Mouse (Mus musculus) brain, embryonic 14.5 days (tissue): Measurements from ENCODE around the gene Lrrc1. TPM values are rescaled to one million over a fixed set of nuclear protein-coding genes. Genes with fewer than 3 reads are reported as not detected.

Experiments used
- DNase-seq: peaks from one replicate; pipeline ENCODE4 v3.0.0-alpha.2; 2011; ENCODE audit warnings: low read depth
- CTCF ChIP-seq: fragments of 200-500 bp; IDR thresholded peaks from 2 replicates; pipeline ENCODE4 v1.5.1; 2012; ENCODE audit warnings: inconsistent platforms, mild to moderate bottlenecking, moderate library complexity, borderline replicate concordance; ENCODE audit not compliant: insufficient read depth, insufficient read length; ENCODE audit errors: extremely low read depth
- POLR2A ChIP-seq: fragments of 200-500 bp; IDR thresholded peaks from 2 replicates; pipeline ENCODE4 v1.6.1; 2012; ENCODE audit warnings: mild to moderate bottlenecking, inconsistent platforms, borderline replicate concordance; ENCODE audit not compliant: poor library complexity, insufficient read depth, insufficient read length, severe bottlenecking; ENCODE audit errors: extremely low read depth
- polyA plus RNA-seq: library from polyadenylated mRNA; depleted of rRNA; stranded (reverse); fragments of >200 nt; gene quantifications from 2 replicates; pipeline ENCODE4 v1.2.3, GENCODE M21; 2012

Gene Lrrc1
- polyA plus RNA-seq, 1 experiment = 17.8 TPM

- TF ChIP-seq POLR2A (no peak), CTCF (no peak)
These were observed 36.8 kb downstream of the Lrrc1 start for GRCm38 (mm10) chr9:77507743-77508394.

GRCm38 (mm10) chr9:77502548-77503438 lies 41.9 kb downstream of the Lrrc1 start:
- no peak for TF ChIP-seq CTCF
- TF ChIP-seq POLR2A = no peak
- peak; percentile 94 for DNase-seq

More at GRCm38 (mm10) chr9:77507743-77508394, 36.8 kb downstream of the Lrrc1 start:
- no peak for DNase-seq

- no peak for DNase-seq
- no peak for TF ChIP-seq CTCF
- no peak for TF ChIP-seq POLR2A
These were observed 42.5 kb downstream of the Lrrc1 start for GRCm38 (mm10) chr9:77502171-77502547.

- TF ChIP-seq CTCF (no peak), POLR2A (no peak)
- no peak for DNase-seq
These were observed 45.6 kb downstream of the Lrrc1 start for GRCm38 (mm10) chr9:77499084-77499483.

GRCm38 (mm10) chr9:77498406-77498805 lies 46.3 kb downstream of the Lrrc1 start:
- TF ChIP-seq POLR2A = no peak
- no peak for TF ChIP-seq CTCF
- no peak for DNase-seq

- TF ChIP-seq CTCF = no peak
- no peak for TF ChIP-seq POLR2A
- DNase-seq = no peak
These were observed 47.5 kb downstream of the Lrrc1 start for GRCm38 (mm10) chr9:77497173-77497572.

GRCm38 (mm10) chr9:77496540-77497062 lies 48.1 kb downstream of the Lrrc1 start:
- TF ChIP-seq CTCF (no peak), POLR2A (no peak)
- DNase-seq = peak; percentile 95

- TF ChIP-seq POLR2A (no peak), CTCF (no peak)
- DNase-seq = no peak
These were observed 50.4 kb downstream of the Lrrc1 start for GRCm38 (mm10) chr9:77494307-77494706.

- DNase-seq = no peak
- no peak for TF ChIP-seq POLR2A
- no peak for TF ChIP-seq CTCF
These were observed 56.1 kb downstream of the Lrrc1 start for GRCm38 (mm10) chr9:77488611-77489010.

GRCm38 (mm10) chr9:77487427-77487826 lies 57.2 kb downstream of the Lrrc1 start:
- no peak for TF ChIP-seq CTCF
- TF ChIP-seq POLR2A = no peak
- DNase-seq = no peak

GRCm38 (mm10) chr9:77485915-77486314 lies 58.8 kb downstream of the Lrrc1 start:
- TF ChIP-seq CTCF = no peak
- TF ChIP-seq POLR2A = no peak
- no peak for DNase-seq

GRCm38 (mm10) chr9:77484751-77485150 lies 59.9 kb downstream of the Lrrc1 start:
- no peak for TF ChIP-seq POLR2A
- no peak for TF ChIP-seq CTCF
- no peak for DNase-seq

GRCm38 (mm10) chr9:77483559-77483958 lies 61.1 kb downstream of the Lrrc1 start:
- no peak for DNase-seq
- no peak for TF ChIP-seq POLR2A
- TF ChIP-seq CTCF = no peak
